Mouse (Mus musculus) midbrain, embryonic 11.5 days (tissue): ENCODE measurements around the gene Ptgr2. TPM values are rescaled to one million over a fixed set of nuclear protein-coding genes. Genes with fewer than 3 reads are reported as not detected.
"Not testable (repeated sequence)": the region's sequence is repeated elsewhere in the genome, so short reads cannot be mapped to it uniquely, and the experiment has no call there.

Experiments
- ATAC-seq: fragments of 200-750 bp; cut with Nextera tagmentation; 2 replicates; pipeline ENCODE4 v1.8.0; 2017; ENCODE audit warnings: moderate TSS enrichment, moderate library complexity; ENCODE audit not compliant: low FRiP score
- DNase-seq: peaks from one replicate; pipeline ENCODE4 v3.0.0; 2015; ENCODE audit warnings: low spot score; ENCODE audit errors: missing footprints
- H3K27ac ChIP-seq: fragments of 300-500 bp; sonication (generic); 2 replicates; pipeline ENCODE4 v1.5.1; 2014; ENCODE audit warnings: low read depth, low read length
- H3K27me3 ChIP-seq: fragments of 300-500 bp; sonication (generic); 2 replicates; pipeline ENCODE4 v1.6.1; 2014; ENCODE audit warnings: mild to moderate bottlenecking, low read length, moderate library complexity, mixed read lengths; ENCODE audit not compliant: control insufficient read depth, insufficient read depth
- H3K36me3 ChIP-seq: fragments of 300-500 bp; sonication (generic); 2 replicates; pipeline ENCODE4 v1.6.1; 2014; ENCODE audit warnings: mild to moderate bottlenecking, low read length, moderate library complexity, mixed read lengths; ENCODE audit not compliant: control insufficient read depth, insufficient read depth
- H3K4me1 ChIP-seq: fragments of 300-500 bp; sonication (generic); 2 replicates; pipeline ENCODE4 v1.6.1; 2014; ENCODE audit warnings: low read length; ENCODE audit not compliant: control insufficient read depth, insufficient read depth
- H3K4me2 ChIP-seq: fragments of 300-500 bp; sonication (generic); 2 replicates; pipeline ENCODE4 v1.6.1; 2014; ENCODE audit warnings: mild to moderate bottlenecking, moderate library complexity
- H3K4me3 ChIP-seq: fragments of 300-500 bp; sonication (generic); 2 replicates; pipeline ENCODE4 v1.5.1; 2014; ENCODE audit warnings: low read depth, low read length
- H3K9ac ChIP-seq: fragments of 300-500 bp; sonication (generic); 2 replicates; pipeline ENCODE4 v1.6.1; 2014; ENCODE audit warnings: low read length
- H3K9me3 ChIP-seq: fragments of 300-500 bp; sonication (generic); 2 replicates; pipeline ENCODE4 v1.6.1; 2016; ENCODE audit warnings: low read length; ENCODE audit not compliant: control insufficient read depth
- WGBS: fragments of 180-500 bp; shearing (Covaris S2); extraction: QIAGEN DNeasy Blood & Tissue Kit; methylation state at CpG from one replicate; pipeline ENCODE4 v1.1.7; 2014; 5-methylcytosine and 5-hydroxymethylcytosine counted together
- polyA plus RNA-seq: library from polyadenylated mRNA; unstranded; fragments of >200 nt; fragmentation: Nextera tagmentation; extraction: Ambion mirVana; gene quantifications from 2 replicates; pipeline ENCODE4 v1.2.1, GENCODE M21; 2014

The Ptgr2 gene
- polyA plus RNA-seq, 1 experiment from 2014 or later: 18.6 TPM

GRCm38 (mm10) chr12:84336963-84337625 is 52.1 kb downstream of the Ptgr2 start:
- H3K9ac ChIP-seq: no peak overlapping the region
- no peaks in the 10 kb centered on the region for H3K4me1 ChIP-seq
- H3K4me3 ChIP-seq: no peak overlapping the region
- H3K4me2 ChIP-seq: no peak overlapping the region
- DNase-seq (no peak), ATAC-seq (no peak)
- no peak overlapping the region for H3K27ac ChIP-seq
- 94% methylated on average over 11 of the region's 11 CpGs for WGBS
- no peaks in the 10 kb centered on the region for H3K9me3 ChIP-seq
- peaks cover 28% of the 10 kb centered on the region for H3K36me3 ChIP-seq
- H3K27me3 ChIP-seq: no peaks in the 10 kb centered on the region

GRCm38 (mm10) chr12:84347192-84347591 is 62.2 kb downstream of the Ptgr2 start:
- DNase-seq (peak; percentile 82), ATAC-seq (no peak)
- Histone ChIP-seq H3K27ac (no peak overlapping the region), H3K4me3 (no peak overlapping the region), H3K27me3 (no peaks in the 10 kb centered on the region), H3K4me2 (no peak overlapping the region), H3K9me3 (no peaks in the 10 kb centered on the region), H3K9ac (no peak overlapping the region), H3K36me3 (peaks cover 2% of the 10 kb centered on the region; the same call in 1 of the 2 replicates), H3K4me1 (peaks cover 8% of the 10 kb centered on the region)
- 48% methylated on average over 2 of the region's 2 CpGs for WGBS

GRCm38 (mm10) chr12:84358699-84359098 is 73.7 kb downstream of the Ptgr2 start:
- DNase-seq: peak; percentile 8
- H3K9me3 ChIP-seq, ATAC-seq: not testable (repeated sequence)

GRCm38 (mm10) chr12:84361555-84362489 is 76.8 kb downstream of the Ptgr2 start, which contains the start of the genes Coq6 and Fam161b:
Coq6 (plus strand) TSS chr12:84361657.
Fam161b (minus strand) TSS chr12:84361833.
- Histone ChIP-seq H3K9ac (peak within 1 kb of the TSS; percentile 90), H3K4me2 (peak within 1 kb of the TSS; percentile 85), H3K27me3 (no peaks in the 10 kb centered on the region), H3K4me3 (peak within 1 kb of the TSS; percentile 97), H3K36me3 (no peaks in the 10 kb centered on the region; the same call in 1 of the 2 replicates), H3K27ac (no peak within 1 kb of the TSS), H3K9me3 (no peaks in the 10 kb centered on the region), H3K4me1 (peaks cover 11% of the 10 kb centered on the region)
- peak; percentile 98 for DNase-seq
- under 1% methylated on average over 51 of the region's 51 CpGs for WGBS
- ATAC-seq: peak; percentile 99

More at GRCm38 (mm10) chr12:84358699-84359098, 73.7 kb downstream of the Ptgr2 start:
- not testable (repeated sequence) for H3K4me2 ChIP-seq, H3K27me3 ChIP-seq, H3K36me3 ChIP-seq, H3K9ac ChIP-seq, H3K27ac ChIP-seq, H3K4me3 ChIP-seq
- 86% methylated on average over 2 of the region's 2 CpGs for WGBS
- peaks cover 11% of the 10 kb centered on the region for H3K4me1 ChIP-seq

- H3K9ac ChIP-seq: peak overlapping the region; percentile 30; the same call in 1 of the 2 replicates
- peaks cover 11% of the 10 kb centered on the region for H3K4me1 ChIP-seq
- H3K27me3 ChIP-seq: no peaks in the 10 kb centered on the region
- WGBS: 81% methylated on average over 2 of the region's 2 CpGs
- peak overlapping the region; percentile 97 for H3K4me3 ChIP-seq
- no peak overlapping the region for H3K27ac ChIP-seq
- DNase-seq: peak; percentile 6
- no peaks in the 10 kb centered on the region; the same call in 1 of the 2 replicates for H3K36me3 ChIP-seq
- ATAC-seq: no peak
- no peaks in the 10 kb centered on the region for H3K9me3 ChIP-seq
- peak overlapping the region; percentile 85 for H3K4me2 ChIP-seq
Observed at GRCm38 (mm10) chr12:84362872-84363271, 77.8 kb downstream of the Ptgr2 start.

- no peak overlapping the region for H3K4me3 ChIP-seq
- H3K9me3 ChIP-seq: no peaks in the 10 kb centered on the region
- DNase-seq (peak; percentile 70), ATAC-seq (no peak)
- peaks cover 11% of the 10 kb centered on the region for H3K4me1 ChIP-seq
- 92% methylated on average over 9 of the region's 9 CpGs for WGBS
- no peak overlapping the region for H3K9ac ChIP-seq
- no peak overlapping the region for H3K27ac ChIP-seq
- peaks cover 5% of the 10 kb centered on the region; the same call in 1 of the 2 replicates for H3K36me3 ChIP-seq
- H3K27me3 ChIP-seq: no peaks in the 10 kb centered on the region
- H3K4me2 ChIP-seq: no peak overlapping the region
Observed at GRCm38 (mm10) chr12:84364291-84364690, 79.3 kb downstream of the Ptgr2 start.

- WGBS: 97% methylated on average over 6 of the region's 6 CpGs
- no peak overlapping the region for H3K4me2 ChIP-seq
- ATAC-seq (no peak), DNase-seq (peak; percentile 8)
- peaks cover 11% of the 10 kb centered on the region for H3K4me1 ChIP-seq
- no peaks in the 10 kb centered on the region for H3K27me3 ChIP-seq
- H3K4me3 ChIP-seq: no peak overlapping the region
- no peak overlapping the region for H3K9ac ChIP-seq
- peaks cover 7% of the 10 kb centered on the region for H3K36me3 ChIP-seq
- H3K9me3 ChIP-seq: no peaks in the 10 kb centered on the region
- no peak overlapping the region for H3K27ac ChIP-seq
Observed at GRCm38 (mm10) chr12:84365137-84365536, 80.1 kb downstream of the Ptgr2 start.
